Mouse (Mus musculus) thymus, adult 2 months (tissue): ENCODE results near the gene Egfem1. TPM values are rescaled to one million over a fixed set of nuclear protein-coding genes. Genes with fewer than 3 reads are reported as not detected.

Experiments used
- DNase-seq: peaks from one replicate; pipeline ENCODE4 v3.0.0; 2021
- H3K27ac ChIP-seq: fragments of 200-500 bp; 2 replicates; pipeline ENCODE4 v1.5.1; 2012; ENCODE audit warnings: low read length, control low read depth; ENCODE audit not compliant: control insufficient read depth, insufficient read depth
- H3K27me3 ChIP-seq: fragments of 200-500 bp; 2 replicates; pipeline ENCODE4 v1.6.1; 2012; ENCODE audit warnings: mild to moderate bottlenecking, low read length, moderate library complexity, mixed read lengths; ENCODE audit not compliant: control insufficient read depth, insufficient read depth
- H3K36me3 ChIP-seq: fragments of 200-500 bp; 2 replicates; pipeline ENCODE4 v1.6.1; 2012; ENCODE audit warnings: mild to moderate bottlenecking, low read length, moderate library complexity; ENCODE audit not compliant: control insufficient read depth, insufficient read depth
- H3K4me1 ChIP-seq: fragments of 200-500 bp; replicated peaks from 2 replicates; pipeline ENCODE4 v1.6.1; 2012; ENCODE audit warnings: low read length; ENCODE audit not compliant: control insufficient read depth, insufficient read depth
- H3K4me3 ChIP-seq: fragments of 200-500 bp; 2 replicates; pipeline ENCODE4 v1.5.1; 2012; ENCODE audit warnings: mild to moderate bottlenecking, low read length, control low read depth, moderate library complexity; ENCODE audit not compliant: control insufficient read depth, insufficient read depth
- CTCF ChIP-seq: fragments of 200-500 bp; IDR thresholded peaks from 2 replicates; pipeline ENCODE4 v1.5.1; 2012; ENCODE audit warnings: mild to moderate bottlenecking, control low read depth, low read length, moderate library complexity, borderline replicate concordance; ENCODE audit not compliant: control insufficient read depth, poor library complexity, insufficient read depth; ENCODE audit errors: extremely low read depth
- POLR2A ChIP-seq: fragments of 200-500 bp; IDR thresholded peaks from 2 replicates; pipeline ENCODE4 v1.6.1; 2012; ENCODE audit warnings: mild to moderate bottlenecking, low read length, control low read depth, moderate library complexity; ENCODE audit not compliant: control insufficient read depth, poor library complexity, insufficient read depth; ENCODE audit errors: extremely low read depth
- WGBS: fragments of 180-500 bp; shearing (Covaris S2); methylation state at CpG from one replicate; pipeline ENCODE4 v1.1.7; 2018; 5-methylcytosine and 5-hydroxymethylcytosine counted together
- polyA plus RNA-seq: library from polyadenylated mRNA; depleted of rRNA; stranded (reverse); fragments of >200 nt; gene quantifications from 2 replicates; pipeline ENCODE4 v1.2.3, GENCODE M21; 2012

Gene Egfem1
- polyA plus RNA-seq, 1 experiment = not detected

GRCm38 (mm10) chr3:29190263-29190662 lies 108.4 kb downstream of the Egfem1 start:
- 80% methylated on average over 6 of the region's 6 CpGs for WGBS

GRCm38 (mm10) chr3:29197727-29198512 lies 116.1 kb downstream of the Egfem1 start:
- WGBS = 92% methylated on average over 10 of the region's 10 CpGs
- TF ChIP-seq CTCF (no peak), POLR2A (no peak)
- Histone ChIP-seq H3K27ac (no peak overlapping the region), H3K27me3 (no peaks in the 10 kb centered on the region), H3K4me1 (no peaks in the 10 kb centered on the region), H3K36me3 (no peaks in the 10 kb centered on the region), H3K4me3 (no peak overlapping the region)
- DNase-seq = no peak

More at GRCm38 (mm10) chr3:29190263-29190662, 108.4 kb downstream of the Egfem1 start:
- no peak overlapping the region for H3K27ac ChIP-seq
- no peak for DNase-seq
- H3K4me3 ChIP-seq = no peak overlapping the region
- no peaks in the 10 kb centered on the region for H3K27me3 ChIP-seq
- H3K4me1 ChIP-seq = no peaks in the 10 kb centered on the region
- TF ChIP-seq CTCF (no peak), POLR2A (no peak)
- H3K36me3 ChIP-seq = no peaks in the 10 kb centered on the region

- no peak for DNase-seq
- H3K36me3 ChIP-seq = no peaks in the 10 kb centered on the region
- no peak overlapping the region for H3K27ac ChIP-seq
- no peaks in the 10 kb centered on the region for H3K4me1 ChIP-seq
- 84% methylated on average over 8 of the region's 8 CpGs for WGBS
- TF ChIP-seq POLR2A (no peak), CTCF (no peak)
- H3K4me3 ChIP-seq = no peak overlapping the region
- no peaks in the 10 kb centered on the region for H3K27me3 ChIP-seq
Observed at GRCm38 (mm10) chr3:29200601-29201000, 118.8 kb downstream of the Egfem1 start.

- WGBS = 95% methylated on average over 6 of the region's 6 CpGs
Observed at GRCm38 (mm10) chr3:29202536-29202935, 120.7 kb downstream of the Egfem1 start.

GRCm38 (mm10) chr3:29222414-29222813 lies 140.6 kb downstream of the Egfem1 start:
- TF ChIP-seq POLR2A (no peak), CTCF (no peak)
- H3K27me3 ChIP-seq = no peaks in the 10 kb centered on the region
- H3K36me3 ChIP-seq = no peaks in the 10 kb centered on the region
- no peak overlapping the region for H3K27ac ChIP-seq
- WGBS = 87% methylated on average over 2 of the region's 2 CpGs
- no peak overlapping the region for H3K4me3 ChIP-seq
- no peak for DNase-seq
- H3K4me1 ChIP-seq = no peaks in the 10 kb centered on the region

More at GRCm38 (mm10) chr3:29202536-29202935, 120.7 kb downstream of the Egfem1 start:
- TF ChIP-seq POLR2A = no peak
- TF ChIP-seq CTCF = no peak
- Histone ChIP-seq H3K4me3 (no peak overlapping the region), H3K27ac (no peak overlapping the region), H3K36me3 (no peaks in the 10 kb centered on the region), H3K27me3 (no peaks in the 10 kb centered on the region), H3K4me1 (no peaks in the 10 kb centered on the region)
- no peak for DNase-seq

GRCm38 (mm10) chr3:29229712-29230111 lies 147.9 kb downstream of the Egfem1 start:
- no peak for TF ChIP-seq POLR2A
- no peak for TF ChIP-seq CTCF
- DNase-seq = no peak
- no peaks in the 10 kb centered on the region for H3K36me3 ChIP-seq
- no peaks in the 10 kb centered on the region for H3K4me1 ChIP-seq
- no peak overlapping the region for H3K27ac ChIP-seq
- H3K27me3 ChIP-seq = no peaks in the 10 kb centered on the region
- no peak overlapping the region for H3K4me3 ChIP-seq
- 76% methylated on average over 2 of the region's 2 CpGs for WGBS
